Mouse (Mus musculus) neural tube, embryonic 14.5 days (tissue): ENCODE measurements at regions not wholly inside any gene's neighbourhood (a gene's known extent, or its start where the extent isn't known, plus 50 kb on each side); places are given as distances from the start of the nearest gene placed in this dataset.

Experiments used
- ATAC-seq: fragments of 200-750 bp; cut with Nextera tagmentation; 2 replicates; pipeline ENCODE4 v1.8.0; 2017; ENCODE audit warnings: low read depth, mild to moderate bottlenecking, moderate TSS enrichment, moderate library complexity
- H3K27ac ChIP-seq: fragments of 300-500 bp; sonication (generic); 2 replicates; pipeline ENCODE4 v1.5.1; 2014; ENCODE audit warnings: low read depth, mild to moderate bottlenecking, control low read depth, low read length, moderate library complexity, mixed read lengths
- H3K27me3 ChIP-seq: fragments of 300-500 bp; sonication (generic); 2 replicates; pipeline ENCODE4 v1.6.1; 2014; ENCODE audit warnings: low read length; ENCODE audit not compliant: control insufficient read depth, insufficient read depth
- H3K36me3 ChIP-seq: fragments of 300-500 bp; sonication (generic); 2 replicates; pipeline ENCODE4 v1.6.1; 2014; ENCODE audit warnings: low read length, mixed read lengths; ENCODE audit not compliant: control insufficient read depth, insufficient read depth
- H3K4me1 ChIP-seq: fragments of 300-500 bp; sonication (generic); 2 replicates; pipeline ENCODE4 v1.6.1; 2014; ENCODE audit warnings: low read length; ENCODE audit not compliant: control insufficient read depth, insufficient read depth
- H3K4me2 ChIP-seq: fragments of 300-500 bp; sonication (generic); 2 replicates; pipeline ENCODE4 v1.6.1; 2014; ENCODE audit warnings: mild to moderate bottlenecking, low read depth, low read length, control low read depth
- H3K4me3 ChIP-seq: fragments of 300-500 bp; sonication (generic); 2 replicates; pipeline ENCODE4 v1.5.1; 2014; ENCODE audit warnings: low read depth, low read length, control low read depth, mixed read lengths
- H3K9ac ChIP-seq: fragments of 300-500 bp; sonication (generic); replicated peaks from 2 replicates; pipeline ENCODE4 v1.6.1; 2014; ENCODE audit warnings: low read depth, mild to moderate bottlenecking, control low read depth, low read length, mixed read lengths
- H3K9me3 ChIP-seq: fragments of 300-500 bp; sonication (generic); 2 replicates; pipeline ENCODE4 v1.6.1; 2016; ENCODE audit warnings: low read length; ENCODE audit not compliant: control insufficient read depth
- WGBS: fragments of 180-500 bp; shearing (Covaris S2); extraction: QIAGEN DNeasy Blood & Tissue Kit; methylation state at CpG from one replicate; pipeline ENCODE4 v1.1.7; 2014; 5-methylcytosine and 5-hydroxymethylcytosine counted together

DNA sequence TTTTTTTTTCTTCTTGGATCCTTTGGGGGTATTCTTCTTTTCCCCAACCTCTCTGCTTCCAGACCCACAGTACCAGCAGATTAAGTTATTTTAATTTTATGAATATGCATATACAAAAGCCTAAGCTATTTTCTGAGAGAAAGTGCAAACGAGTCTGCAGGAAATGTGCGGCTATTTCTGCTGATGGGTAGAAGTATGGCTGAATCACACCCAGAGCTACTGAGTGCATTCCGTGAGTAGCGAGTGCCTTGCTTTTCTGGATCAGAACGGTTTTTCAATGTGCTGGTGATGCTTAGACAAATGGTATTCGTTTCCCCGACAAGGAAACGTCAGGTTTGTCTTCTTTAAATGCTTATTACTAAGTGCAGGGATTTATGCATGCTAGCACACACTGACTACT, 186.5 kb upstream of the Suclg2 start:
- H3K9ac ChIP-seq = no peak overlapping the region
- 88% methylated on average over 8 of the region's 8 CpGs for WGBS
- H3K27ac ChIP-seq = no peak overlapping the region
- H3K4me2 ChIP-seq = no peak overlapping the region
- H3K36me3 ChIP-seq = no peaks in the 10 kb centered on the region
- H3K27me3 ChIP-seq = no peaks in the 10 kb centered on the region
- no peaks in the 10 kb centered on the region for H3K4me1 ChIP-seq
- no peak overlapping the region for H3K4me3 ChIP-seq
- no peak for ATAC-seq
- no peaks in the 10 kb centered on the region for H3K9me3 ChIP-seq

DNA sequence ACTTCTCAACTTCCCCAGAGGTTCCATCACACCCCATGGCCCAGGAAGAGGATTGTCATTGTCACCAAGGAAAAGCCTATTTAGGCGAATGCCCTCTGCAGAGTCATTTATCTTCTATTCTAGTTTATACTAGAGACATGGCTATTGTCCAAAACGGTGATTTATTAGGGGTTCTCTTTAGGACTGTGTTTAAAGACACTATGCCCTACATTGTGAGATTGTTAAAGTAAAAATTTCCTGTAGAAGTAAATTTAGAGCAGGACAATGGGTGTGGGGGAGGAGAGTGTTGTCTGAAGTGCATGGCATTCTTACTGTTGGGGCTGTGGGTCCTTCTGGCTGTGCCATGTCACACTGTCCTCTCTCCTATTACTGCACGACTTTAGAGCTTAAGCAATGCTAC, 191.2 kb upstream of the Fam19a1 start:
- WGBS = 9% methylated on average over 3 of the region's 3 CpGs
- no peak overlapping the region for H3K4me2 ChIP-seq

DNA sequence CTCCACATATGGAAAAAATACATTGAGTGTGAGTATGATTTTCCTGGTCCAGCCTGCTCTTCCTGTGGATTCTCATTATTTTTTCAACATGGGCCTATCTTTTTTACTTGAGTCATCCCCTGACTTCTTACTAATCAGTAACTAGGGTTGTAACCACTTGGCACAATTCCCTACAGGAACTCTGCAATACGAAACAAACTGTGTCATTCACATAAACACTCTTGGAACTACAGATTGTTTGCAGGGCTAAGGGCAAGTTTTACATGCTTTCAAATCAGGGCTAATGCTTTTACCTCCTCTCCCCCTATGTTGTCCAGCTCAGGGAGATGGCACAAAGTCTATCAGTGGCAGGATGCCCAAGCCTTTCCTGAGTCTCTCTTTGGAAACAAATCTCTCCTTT, 178.4 kb upstream of the Fam19a1 start:
- WGBS = 74% methylated on average over 1 of the region's 1 CpGs
- ATAC-seq = no peak
- no peaks in the 10 kb centered on the region for H3K36me3 ChIP-seq

More for the DNA sequence above, 191.2 kb upstream of the Fam19a1 start:
- Histone ChIP-seq H3K27ac (no peak overlapping the region), H3K27me3 (no peaks in the 10 kb centered on the region), H3K36me3 (no peaks in the 10 kb centered on the region), H3K4me3 (no peak overlapping the region), H3K9me3 (no peaks in the 10 kb centered on the region), H3K4me1 (no peaks in the 10 kb centered on the region), H3K9ac (no peak overlapping the region)
- peak; percentile 24; the same call in 1 of the 2 replicates for ATAC-seq

DNA sequence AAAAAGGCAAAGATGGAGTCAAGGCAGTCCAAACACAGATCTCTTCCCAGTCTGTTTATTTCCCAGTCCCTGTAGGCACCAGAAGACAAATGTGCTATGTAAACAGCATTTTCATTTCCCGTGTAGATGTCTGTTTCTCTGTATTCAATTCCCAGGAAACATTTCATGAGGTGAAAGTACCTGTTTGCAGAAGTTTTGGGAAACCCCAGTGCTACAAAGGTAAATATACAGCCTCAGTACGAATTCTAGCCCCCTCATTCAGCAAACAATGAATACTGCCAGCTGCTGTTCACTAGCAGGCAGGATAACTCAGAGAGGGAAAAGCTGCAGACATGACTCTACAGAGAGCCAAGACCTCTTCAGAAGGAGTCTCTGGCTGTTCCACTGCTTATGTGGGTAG, 176.4 kb upstream of the Fam19a1 start:
- Histone ChIP-seq H3K9me3 (no peaks in the 10 kb centered on the region), H3K36me3 (no peaks in the 10 kb centered on the region), H3K4me2 (no peak overlapping the region), H3K27me3 (no peaks in the 10 kb centered on the region), H3K4me1 (no peaks in the 10 kb centered on the region), H3K9ac (no peak overlapping the region), H3K4me3 (no peak overlapping the region), H3K27ac (no peak overlapping the region)
- no peak for ATAC-seq
- WGBS = 64% methylated on average over 2 of the region's 2 CpGs

More for the DNA sequence above, 178.4 kb upstream of the Fam19a1 start:
- Histone ChIP-seq H3K4me3 (no peak overlapping the region), H3K4me2 (no peak overlapping the region), H3K27me3 (no peaks in the 10 kb centered on the region), H3K4me1 (no peaks in the 10 kb centered on the region), H3K9me3 (no peaks in the 10 kb centered on the region), H3K27ac (no peak overlapping the region), H3K9ac (no peak overlapping the region)

DNA sequence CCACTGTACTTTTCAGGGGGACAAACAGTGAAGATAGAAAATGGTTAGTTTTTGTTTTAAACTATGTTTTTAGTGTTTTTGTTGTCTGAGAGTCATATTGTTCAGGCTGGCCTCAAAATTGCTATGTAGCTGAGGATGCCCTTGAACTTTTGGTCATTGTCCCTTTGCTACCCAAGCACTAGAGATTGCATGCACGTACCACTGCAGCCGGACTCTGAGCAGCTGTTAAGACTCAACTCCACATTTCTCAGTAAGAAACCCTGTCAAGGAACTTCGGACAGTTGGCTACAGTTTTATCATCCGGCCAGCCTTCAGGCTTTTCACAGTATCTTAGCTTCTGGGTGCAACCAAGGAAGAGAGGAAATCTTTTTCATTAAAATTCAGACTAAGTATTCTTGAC, 173.9 kb upstream of the Fam19a1 start:
- H3K4me3 ChIP-seq = no peak overlapping the region
- ATAC-seq = no peak
- no peaks in the 10 kb centered on the region for H3K27me3 ChIP-seq
- no peaks in the 10 kb centered on the region for H3K36me3 ChIP-seq
- H3K27ac ChIP-seq = no peak overlapping the region
- H3K4me2 ChIP-seq = no peak overlapping the region
- no peaks in the 10 kb centered on the region for H3K9me3 ChIP-seq
- H3K4me1 ChIP-seq = no peaks in the 10 kb centered on the region
- 90% methylated on average over 4 of the region's 4 CpGs for WGBS
- H3K9ac ChIP-seq = no peak overlapping the region

DNA sequence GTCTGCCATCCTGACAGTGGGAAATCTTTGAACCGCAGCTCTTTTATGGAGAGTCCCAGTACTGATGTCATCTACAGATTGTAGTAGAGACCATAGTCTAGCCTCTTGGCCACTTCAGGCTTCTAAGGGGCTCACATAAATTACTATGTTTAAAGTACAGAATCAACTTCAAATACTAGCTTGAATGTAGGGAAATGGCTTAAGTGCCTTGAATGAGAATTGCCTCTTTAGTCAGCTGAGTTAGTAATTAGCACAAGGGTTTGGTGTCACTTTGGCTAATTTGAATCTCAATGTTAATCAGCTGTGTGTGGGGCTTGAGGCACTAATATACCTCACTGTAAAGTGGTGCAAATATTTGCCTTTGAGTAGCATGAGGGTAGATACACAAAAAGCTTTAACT, 152.2 kb upstream of the Fam19a1 start:
- Histone ChIP-seq H3K4me3 (no peak overlapping the region), H3K27ac (no peak overlapping the region), H3K36me3 (no peaks in the 10 kb centered on the region), H3K4me2 (no peak overlapping the region), H3K9me3 (no peaks in the 10 kb centered on the region), H3K27me3 (no peaks in the 10 kb centered on the region), H3K4me1 (no peaks in the 10 kb centered on the region), H3K9ac (no peak overlapping the region)
- WGBS = 62% methylated on average over 1 of the region's 1 CpGs
- ATAC-seq = no peak

DNA sequence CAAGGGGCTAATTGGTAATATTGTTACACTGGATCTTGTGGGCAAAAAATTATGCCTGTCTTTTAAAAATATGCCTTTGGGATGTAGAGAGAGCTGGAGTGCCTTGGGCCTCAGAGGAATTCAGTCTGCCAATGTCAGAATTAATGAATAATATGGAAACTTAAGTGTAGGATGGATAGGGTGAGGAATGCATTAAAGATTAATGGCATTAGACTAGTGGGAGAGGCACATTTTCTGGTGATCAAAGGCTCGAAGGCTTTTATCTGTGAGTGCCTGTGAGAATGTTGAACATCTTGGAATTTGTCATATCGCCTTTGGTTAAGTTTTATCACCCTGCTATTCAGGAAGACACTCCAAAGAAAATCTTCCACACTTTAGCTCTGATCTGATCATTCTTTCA, 146.7 kb upstream of the Fam19a1 start:
- H3K27ac ChIP-seq = no peak overlapping the region
- H3K4me2 ChIP-seq = no peak overlapping the region
- no peak overlapping the region for H3K9ac ChIP-seq
- H3K36me3 ChIP-seq = no peaks in the 10 kb centered on the region
- no peak overlapping the region for H3K4me3 ChIP-seq
- 62% methylated on average over 2 of the region's 2 CpGs for WGBS
- no peaks in the 10 kb centered on the region for H3K9me3 ChIP-seq
- H3K4me1 ChIP-seq = no peaks in the 10 kb centered on the region
- H3K27me3 ChIP-seq = no peaks in the 10 kb centered on the region
- ATAC-seq = no peak

DNA sequence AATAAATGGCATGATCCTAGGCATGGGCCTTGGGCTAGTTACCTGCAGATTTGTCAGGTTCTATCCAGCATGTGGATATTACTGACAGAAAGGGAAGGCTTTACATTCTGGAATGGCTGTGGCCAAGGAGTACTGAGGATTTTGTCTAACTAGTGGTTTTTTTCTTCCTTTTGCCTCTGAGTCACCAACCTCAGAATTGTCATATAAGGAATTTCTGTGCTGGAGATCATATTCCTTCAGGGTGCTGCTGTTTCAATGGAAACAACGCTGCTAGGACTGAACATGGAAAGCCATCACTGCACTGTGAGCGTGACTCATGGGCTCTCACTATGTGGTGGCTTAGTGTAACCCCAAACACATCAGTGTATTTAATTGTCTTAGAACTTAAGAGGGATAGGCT, 137.0 kb upstream of the Fam19a1 start:
- Histone ChIP-seq H3K27ac (no peak overlapping the region), H3K4me1 (no peaks in the 10 kb centered on the region), H3K4me3 (no peak overlapping the region), H3K9me3 (no peaks in the 10 kb centered on the region), H3K36me3 (no peaks in the 10 kb centered on the region), H3K27me3 (no peaks in the 10 kb centered on the region), H3K4me2 (no peak overlapping the region), H3K9ac (no peak overlapping the region)
- no peak for ATAC-seq
- 94% methylated on average over 2 of the region's 2 CpGs for WGBS

DNA sequence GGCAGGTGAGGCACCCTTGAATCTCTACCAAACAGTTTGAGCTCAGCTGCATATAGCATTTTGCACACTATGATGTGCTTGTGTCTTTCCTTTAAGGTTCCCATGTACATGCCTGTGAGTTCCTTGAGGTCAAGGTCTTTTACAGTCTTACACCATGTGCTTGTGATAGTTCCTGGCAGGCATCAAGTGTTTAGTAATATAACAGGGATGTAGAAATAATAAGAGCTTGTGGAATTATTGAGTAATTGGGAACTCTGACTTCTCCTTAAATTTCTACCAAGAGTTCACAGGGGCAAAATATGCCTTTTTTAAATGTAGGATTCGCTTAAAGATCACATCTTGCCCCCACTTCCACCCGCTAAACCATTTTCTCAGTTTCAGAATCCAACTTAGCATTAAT, 115.9 kb upstream of the Fam19a1 start:
- H3K4me2 ChIP-seq = no peak overlapping the region
- no peaks in the 10 kb centered on the region for H3K9me3 ChIP-seq
- no peaks in the 10 kb centered on the region for H3K36me3 ChIP-seq
- no peak overlapping the region for H3K9ac ChIP-seq
- H3K4me1 ChIP-seq = peaks cover 9% of the 10 kb centered on the region; the same call in 1 of the 2 replicates
- no peak for ATAC-seq
- no peak overlapping the region for H3K27ac ChIP-seq
- WGBS = 85% methylated on average over 2 of the region's 2 CpGs
- no peak overlapping the region for H3K4me3 ChIP-seq
- H3K27me3 ChIP-seq = no peaks in the 10 kb centered on the region

DNA sequence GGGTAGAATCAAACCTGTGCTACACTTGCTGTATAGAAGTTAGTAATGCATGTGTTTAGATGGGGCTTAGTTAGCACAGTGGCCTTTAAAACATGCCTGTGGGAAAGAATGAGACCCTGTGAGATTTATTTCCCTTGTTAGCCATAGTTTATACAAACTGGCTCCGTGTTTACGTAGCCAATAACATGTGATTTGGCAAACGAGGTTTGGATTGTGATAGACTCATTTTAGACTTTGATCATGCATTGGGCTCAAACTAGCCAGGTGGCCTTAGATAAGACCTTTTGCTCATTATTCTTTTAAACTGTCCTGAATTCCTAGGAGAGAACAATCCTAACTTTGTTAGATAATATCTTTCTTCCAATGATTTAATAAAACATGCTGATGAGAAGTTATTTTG, 115.2 kb upstream of the Fam19a1 start:
- H3K4me3 ChIP-seq = no peak overlapping the region
- peaks cover 9% of the 10 kb centered on the region; the same call in 1 of the 2 replicates for H3K4me1 ChIP-seq
- no peaks in the 10 kb centered on the region for H3K9me3 ChIP-seq
- no peak overlapping the region for H3K4me2 ChIP-seq
- no peaks in the 10 kb centered on the region for H3K36me3 ChIP-seq
- WGBS = 70% methylated on average over 3 of the region's 3 CpGs
- ATAC-seq = no peak
- no peaks in the 10 kb centered on the region for H3K27me3 ChIP-seq
- no peak overlapping the region for H3K27ac ChIP-seq
- no peak overlapping the region for H3K9ac ChIP-seq
